Mouse (Mus musculus): ENCODE measurements around the gene Ubxn6. TPM values are rescaled to one million over a fixed set of nuclear protein-coding genes. Genes with fewer than 3 reads are reported as not detected.
"Not testable (repeated sequence)": the region's sequence is repeated elsewhere in the genome, so short reads cannot be mapped to it uniquely, and the experiment has no call there.

The Ubxn6 gene
- total RNA-seq, 2 experiments from 2014 or later, result 55.6 to 64.3 TPM

GRCm38 (mm10) chr17:56110571-56110970 is 35.7 kb upstream of the Ubxn6 start:
- no peak for TF ChIP-seq CTCF (IDR thresholded peaks at IDR 0.05)
- Histone ChIP-seq H3K27ac (peak overlapping the region; percentile 100), H3K4me3 (peak overlapping the region; percentile 85)
- peak; percentile 82 for DNase-seq
- intact Hi-C loops (cut with DNase I), result loop anchor here (10.0 kb wide), 1 partner anchor 494 kb away; the partner anchor contains the start of gene 2410015M20Rik

- peak within 1 kb of the TSS; percentile 85 for H3K4me3 ChIP-seq
- peak; percentile 41 for TF ChIP-seq CTCF (IDR thresholded peaks at IDR 0.05)
- intact Hi-C loops (cut with DNase I), result loop anchor here (10.0 kb wide), 1 partner anchor 495 kb away; the partner anchor contains the start of gene 2410015M20Rik
- H3K27ac ChIP-seq, result peak within 1 kb of the TSS; percentile 100
- peak; percentile 93 for DNase-seq
Observed at GRCm38 (mm10) chr17:56109219-56110051, 34.6 kb upstream of the Ubxn6 start, which contains the start of gene Plin4. Plin4 (minus strand) TSS chr17:56109803.

GRCm38 (mm10) chr17:56108334-56109044 is 33.7 kb upstream of the Ubxn6 start:
- Histone ChIP-seq H3K27ac (peak overlapping the region; percentile 100), H3K4me3 (peak overlapping the region; percentile 85)

GRCm38 (mm10) chr17:56107736-56108135 is 32.9 kb upstream of the Ubxn6 start:
- TF ChIP-seq CTCF (IDR thresholded peaks at IDR 0.05), result no peak
- H3K27ac ChIP-seq, result peak overlapping the region; percentile 100
- intact Hi-C loops (cut with DNase I), result no loop called here
- DNase-seq, result no peak
- H3K4me3 ChIP-seq, result peak overlapping the region; percentile 85

More at GRCm38 (mm10) chr17:56108334-56109044, 33.7 kb upstream of the Ubxn6 start:
- no peak for TF ChIP-seq CTCF (IDR thresholded peaks at IDR 0.05)
- peak; percentile 96 for DNase-seq
- intact Hi-C loops (cut with DNase I), result no loop called here

GRCm38 (mm10) chr17:56106981-56107380 is 32.2 kb upstream of the Ubxn6 start:
- intact Hi-C loops (cut with DNase I), result no loop called here
- Histone ChIP-seq H3K4me3 (peak overlapping the region; percentile 85), H3K27ac (peak overlapping the region; percentile 100)
- no peak for DNase-seq
- no peak for TF ChIP-seq CTCF (IDR thresholded peaks at IDR 0.05)

- H3K27ac ChIP-seq, result peak overlapping the region; percentile 100
- H3K4me3 ChIP-seq; DNase-seq; intact Hi-C loops (cut with DNase I): not testable (repeated sequence)
Observed at GRCm38 (mm10) chr17:56106436-56106835, 31.6 kb upstream of the Ubxn6 start.

GRCm38 (mm10) chr17:56104821-56105220 is 30.0 kb upstream of the Ubxn6 start:
- H3K4me3 ChIP-seq; DNase-seq; intact Hi-C loops (cut with DNase I): not testable (repeated sequence)
- H3K27ac ChIP-seq, result peak overlapping the region; percentile 75

GRCm38 (mm10) chr17:56103465-56104285 is 28.8 kb upstream of the Ubxn6 start:
- DNase-seq, result no peak
- peak overlapping the region; percentile 68 for H3K27ac ChIP-seq
- H3K4me3 ChIP-seq, result no peak overlapping the region
- no peak for TF ChIP-seq CTCF (IDR thresholded peaks at IDR 0.05)
- intact Hi-C loops (cut with DNase I), result no loop called here

GRCm38 (mm10) chr17:56102927-56103326 is 28.1 kb upstream of the Ubxn6 start:
- TF ChIP-seq CTCF (IDR thresholded peaks at IDR 0.05), result no peak
- peak; percentile 75 for DNase-seq
- intact Hi-C loops (cut with DNase I), result no loop called here
- Histone ChIP-seq H3K27ac (peak overlapping the region; percentile 68), H3K4me3 (no peak overlapping the region)

GRCm38 (mm10) chr17:56102158-56102557 is 27.3 kb upstream of the Ubxn6 start:
- intact Hi-C loops (cut with DNase I), result no loop called here
- no peak for TF ChIP-seq CTCF (IDR thresholded peaks at IDR 0.05)
- H3K27ac ChIP-seq, result peak overlapping the region; percentile 68
- H3K4me3 ChIP-seq, result no peak overlapping the region
- DNase-seq, result peak; percentile 44

- peak; percentile 83 for DNase-seq
- H3K27ac ChIP-seq, result peak overlapping the region; percentile 68
Observed at GRCm38 (mm10) chr17:56100811-56101210, 26.0 kb upstream of the Ubxn6 start.

More at GRCm38 (mm10) chr17:56100811-56101210, 26.0 kb upstream of the Ubxn6 start:
- intact Hi-C loops (cut with DNase I), result no loop called here
- H3K4me3 ChIP-seq, result no peak overlapping the region
- TF ChIP-seq CTCF (IDR thresholded peaks at IDR 0.05), result no peak
